Mouse (Mus musculus): ENCODE data around the gene Xpa.

- TF ChIP-seq CTCF (IDR thresholded peaks at IDR 0.05; ENCODE audit: borderline replicate concordance, extremely low read depth, insufficient read depth, insufficient read length) (no peak), POLR2A (IDR thresholded peaks at IDR 0.05; ENCODE audit: borderline replicate concordance, extremely low read depth, insufficient read depth, insufficient read length, poor library complexity, severe bottlenecking) (no peak)
These were observed 13.9 kb downstream of the Xpa start for GRCm38 (mm10) chr4:46182181-46182580.
